Mouse (Mus musculus): Measurements from ENCODE around the gene Thumpd2. TPM values are rescaled to one million over a fixed set of nuclear protein-coding genes. Genes with fewer than 3 reads are reported as not detected.

Thumpd2 gene
- polyA plus RNA-seq, 1 experiment from 2014 or later: 8.7 TPM

DNA sequence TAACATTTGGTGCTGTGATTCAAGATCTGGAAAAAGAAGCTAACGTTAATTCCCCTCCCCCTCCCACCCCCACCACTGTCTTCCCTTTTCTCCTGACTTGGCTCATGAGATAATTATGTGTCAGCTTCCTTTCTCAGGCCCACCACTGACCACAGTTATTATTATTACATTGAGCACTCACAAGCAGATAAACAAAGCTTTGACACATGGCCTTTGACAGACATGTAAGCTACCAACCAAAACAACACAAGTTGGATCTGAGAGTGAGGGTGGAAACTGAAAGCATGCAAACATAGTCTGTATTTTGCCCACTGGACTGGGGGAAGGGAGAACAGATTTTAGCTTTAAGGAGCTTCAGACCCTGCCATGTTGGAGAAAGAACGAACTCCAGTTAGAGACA lies 67.7 kb downstream of the Thumpd2 start:
- no peaks in the 10 kb centered on the region for H3K9me3 ChIP-seq
- H3K4me3 ChIP-seq (replicated peaks): no peak overlapping the region
- 83% methylated on average over 2 of the region's 2 CpGs for whole genome bisulfite sequencing
- no peak for ATAC-seq
- no peak overlapping the region for H3K27ac ChIP-seq
- no peak overlapping the region for H3K9ac ChIP-seq (replicated peaks)
- no peaks in the 10 kb centered on the region for H3K27me3 ChIP-seq
- H3K36me3 ChIP-seq: peaks cover 13% of the 10 kb centered on the region
- peaks cover 16% of the 10 kb centered on the region for H3K4me1 ChIP-seq (replicated peaks)
- H3K4me2 ChIP-seq (replicated peaks): no peak overlapping the region

DNA sequence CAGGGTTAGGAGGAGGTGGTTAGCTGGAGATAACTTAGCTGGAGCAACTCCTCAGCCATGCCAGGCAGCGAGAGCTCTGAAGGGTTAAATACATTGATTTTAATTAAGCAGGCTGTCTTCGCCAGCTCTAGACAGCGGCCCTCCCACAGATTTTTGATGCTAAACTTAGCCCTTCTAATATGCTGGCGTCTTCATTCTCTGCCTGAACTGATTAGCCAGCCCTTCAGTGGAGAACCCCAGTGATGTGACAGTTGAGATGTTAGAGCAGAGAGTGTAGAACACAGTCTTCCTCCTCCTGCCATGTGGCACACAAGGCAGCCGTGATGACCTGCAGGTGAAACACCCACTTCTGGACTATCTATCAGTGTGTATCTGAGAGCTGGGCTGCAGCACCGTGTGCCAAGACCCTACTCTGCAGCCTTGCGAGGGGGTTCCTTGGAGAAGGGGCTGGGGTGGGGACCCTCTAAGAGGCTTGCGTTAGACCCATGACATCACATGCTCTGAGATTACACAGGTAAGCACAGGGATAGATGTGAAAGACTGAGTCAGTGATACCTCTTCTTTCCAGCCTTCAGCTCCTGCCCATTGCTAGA lies 73.3 kb downstream of the Thumpd2 start:
- Histone ChIP-seq H3K4me1 (replicated peaks) (peaks cover 16% of the 10 kb centered on the region; the same call in 1 of the 2 replicates), H3K27me3 (no peaks in the 10 kb centered on the region), H3K9me3 (no peaks in the 10 kb centered on the region), H3K27ac (no peak overlapping the region), H3K36me3 (peaks cover 4% of the 10 kb centered on the region; the same call in 1 of the 2 replicates), H3K4me2 (replicated peaks) (no peak overlapping the region), H3K9ac (replicated peaks) (no peak overlapping the region), H3K4me3 (replicated peaks) (no peak overlapping the region)
- WGBS: 73% methylated on average over 8 of the region's 8 CpGs
- ATAC-seq: 0 out of 2 replicates have a peak, but pooled peaks have one; percentile 60

DNA sequence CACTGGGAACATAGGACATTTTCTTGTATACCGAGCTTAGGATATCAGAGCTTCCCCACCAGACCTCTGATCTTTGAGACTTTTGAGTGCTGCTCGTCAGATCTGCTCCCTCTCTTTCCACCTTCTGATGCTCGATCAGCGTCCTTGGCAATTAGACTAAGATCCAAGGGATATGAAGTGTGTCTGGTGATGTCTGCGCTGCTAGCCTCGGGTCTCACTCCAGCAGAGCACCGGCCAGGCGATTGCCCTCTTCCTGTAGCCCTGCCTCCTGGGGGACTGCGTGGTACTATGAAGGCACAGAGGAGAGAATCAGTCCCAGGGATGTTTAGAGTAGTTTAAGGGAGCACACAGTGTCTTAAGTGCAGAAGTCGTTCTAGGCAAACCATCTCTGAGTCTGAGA lies 81.9 kb downstream of the Thumpd2 start:
- Histone ChIP-seq H3K9me3 (no peaks in the 10 kb centered on the region), H3K4me1 (replicated peaks) (peaks cover 21% of the 10 kb centered on the region), H3K4me3 (replicated peaks) (no peak overlapping the region), H3K36me3 (no peaks in the 10 kb centered on the region), H3K27ac (peak overlapping the region; percentile 36; the same call in 1 of the 2 replicates), H3K4me2 (replicated peaks) (no peak overlapping the region), H3K9ac (replicated peaks) (no peak overlapping the region), H3K27me3 (no peaks in the 10 kb centered on the region)
- no peak for ATAC-seq
- WGBS: 81% methylated on average over 10 of the region's 10 CpGs

GRCm38 (mm10) chr17:80982412-80982787 lies 82.5 kb downstream of the Thumpd2 start:
- peaks cover 21% of the 10 kb centered on the region for H3K4me1 ChIP-seq (replicated peaks)
- peak; percentile 85 for ATAC-seq
- WGBS: 5% methylated on average over 8 of the region's 8 CpGs
- no peaks in the 10 kb centered on the region for H3K27me3 ChIP-seq
- H3K9ac ChIP-seq (replicated peaks): no peak overlapping the region
- no peak overlapping the region for H3K4me2 ChIP-seq (replicated peaks)
- no peaks in the 10 kb centered on the region for H3K9me3 ChIP-seq
- no peak overlapping the region for H3K4me3 ChIP-seq (replicated peaks)
- peak overlapping the region; percentile 71 for H3K27ac ChIP-seq
- H3K36me3 ChIP-seq: no peaks in the 10 kb centered on the region

DNA sequence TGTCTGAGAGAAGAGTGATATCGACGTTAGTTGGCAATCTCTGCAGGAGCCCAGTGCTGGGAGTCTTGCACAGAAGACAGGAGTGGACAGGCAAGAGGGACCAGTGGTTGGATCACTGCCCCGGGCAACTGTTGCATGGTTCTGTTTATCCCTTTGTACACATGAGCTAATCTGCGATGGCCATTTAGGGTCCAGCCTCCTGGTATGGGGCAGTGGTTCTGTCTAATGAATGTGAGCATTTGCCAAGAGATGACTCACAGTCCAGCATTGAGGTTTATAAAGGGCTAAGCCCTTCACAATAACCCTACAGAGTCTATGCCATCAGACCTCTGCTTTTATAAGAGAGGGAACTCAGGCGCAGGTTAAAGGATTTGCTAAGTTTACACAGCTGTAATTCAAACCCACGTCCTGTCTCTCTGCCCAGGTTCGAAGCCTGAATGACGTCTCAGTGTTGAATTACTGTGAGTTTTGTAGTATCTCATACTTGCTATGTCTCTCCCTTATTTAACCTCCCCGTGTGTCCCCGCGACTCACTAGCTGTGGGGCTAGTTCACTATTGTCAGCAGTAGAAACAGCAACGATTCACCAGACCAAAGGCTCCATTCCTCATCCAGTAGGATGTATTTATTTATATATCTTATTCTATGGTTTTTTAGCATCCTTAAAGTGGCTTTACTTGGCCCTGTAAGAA lies 83.0 kb downstream of the Thumpd2 start:
- Histone ChIP-seq H3K9me3 (no peaks in the 10 kb centered on the region), H3K4me2 (replicated peaks) (no peak overlapping the region), H3K27ac (peak overlapping the region; percentile 71), H3K27me3 (no peaks in the 10 kb centered on the region), H3K4me1 (replicated peaks) (peaks cover 21% of the 10 kb centered on the region), H3K9ac (replicated peaks) (no peak overlapping the region), H3K36me3 (no peaks in the 10 kb centered on the region), H3K4me3 (replicated peaks) (no peak overlapping the region)
- 51% methylated on average over 12 of the region's 12 CpGs for WGBS
- peak; percentile 68 for ATAC-seq

DNA sequence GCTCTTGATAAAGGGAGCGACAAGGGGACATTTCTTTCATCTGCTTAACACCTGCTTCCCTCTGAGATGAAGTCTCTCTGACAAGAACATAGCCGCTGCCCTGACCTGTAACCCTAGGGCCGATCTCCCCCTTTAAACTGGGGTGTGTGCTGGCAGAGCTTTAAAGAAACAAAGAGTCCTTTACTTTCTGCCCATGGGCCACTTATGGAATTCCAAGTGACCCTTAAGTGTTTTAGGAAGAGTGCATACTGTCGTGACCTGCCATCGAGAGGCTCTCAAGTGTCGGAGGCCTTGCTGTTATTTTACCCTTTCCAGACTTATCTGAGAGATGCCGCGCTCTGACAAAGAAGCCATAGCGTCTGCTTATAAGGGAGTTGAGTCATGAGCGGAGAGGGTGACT lies 84.8 kb downstream of the Thumpd2 start:
- Histone ChIP-seq H3K27ac (no peak overlapping the region), H3K4me2 (replicated peaks) (no peak overlapping the region), H3K27me3 (no peaks in the 10 kb centered on the region), H3K9ac (replicated peaks) (no peak overlapping the region), H3K4me1 (replicated peaks) (peaks cover 21% of the 10 kb centered on the region), H3K4me3 (replicated peaks) (no peak overlapping the region), H3K36me3 (no peaks in the 10 kb centered on the region), H3K9me3 (no peaks in the 10 kb centered on the region)
- no peak for ATAC-seq
- 81% methylated on average over 10 of the region's 10 CpGs for WGBS

GRCm38 (mm10) chr17:80977245-80977644 lies 87.6 kb downstream of the Thumpd2 start:
- H3K9me3 ChIP-seq: no peaks in the 10 kb centered on the region
- H3K9ac ChIP-seq (replicated peaks): no peak overlapping the region
- H3K4me1 ChIP-seq (replicated peaks): peaks cover 10% of the 10 kb centered on the region
- ATAC-seq: no peak
- 87% methylated on average over 5 of the region's 5 CpGs for WGBS
- no peak overlapping the region for H3K27ac ChIP-seq
- H3K27me3 ChIP-seq: no peaks in the 10 kb centered on the region
- H3K36me3 ChIP-seq: no peaks in the 10 kb centered on the region; the same call in 1 of the 2 replicates
- no peak overlapping the region for H3K4me2 ChIP-seq (replicated peaks)
- H3K4me3 ChIP-seq (replicated peaks): no peak overlapping the region

Other genes starting within 250 kb of the Thumpd2 start
- 25.7 and 32.0 TPM in 2 replicates for gene Tmem178, start 120.5 kb downstream of the Thumpd2 start, polyA plus RNA-seq (2015; fragmentation: Nextera tagmentation; extraction: Ambion mirVana)

Measured in midbrain, embryonic 13.5 days (tissue).